Mouse (Mus musculus): ENCODE measurements around the gene Svs6. TPM values are rescaled to one million over a fixed set of nuclear protein-coding genes. Genes with fewer than 3 reads are reported as not detected.
"Not testable (repeated sequence)": the region's sequence is repeated elsewhere in the genome, so short reads cannot be mapped to it uniquely, and the experiment has no call there.

Gene Svs6
- polyA plus RNA-seq, 1 experiment from 2014 or later = not detected

- H3K36me3 ChIP-seq (replicated peaks; ENCODE audit: insufficient read depth, low read length); H3K9ac ChIP-seq (replicated peaks); H3K27ac ChIP-seq (ENCODE audit: low read depth); ATAC-seq; DNase-seq; H3K27me3 ChIP-seq (ENCODE audit: insufficient read depth, low read length); H3K4me2 ChIP-seq (ENCODE audit: low read depth, low read length); H3K4me1 ChIP-seq (ENCODE audit: insufficient read depth); H3K9me3 ChIP-seq (ENCODE audit: low read length); H3K4me3 ChIP-seq (ENCODE audit: low read depth, low read length): not testable (repeated sequence)
- peak; percentile 29 for TF ChIP-seq CTCF (IDR thresholded peaks at IDR 0.05; ENCODE audit: low read depth)
- 83% methylated on average over 1 of the region's 1 CpGs for WGBS (ENCODE audit: insufficient replicate concordance)
Observed at GRCm38 (mm10) chr2:164343732-164344131, 27.2 kb downstream of the Svs6 start.

DNA sequence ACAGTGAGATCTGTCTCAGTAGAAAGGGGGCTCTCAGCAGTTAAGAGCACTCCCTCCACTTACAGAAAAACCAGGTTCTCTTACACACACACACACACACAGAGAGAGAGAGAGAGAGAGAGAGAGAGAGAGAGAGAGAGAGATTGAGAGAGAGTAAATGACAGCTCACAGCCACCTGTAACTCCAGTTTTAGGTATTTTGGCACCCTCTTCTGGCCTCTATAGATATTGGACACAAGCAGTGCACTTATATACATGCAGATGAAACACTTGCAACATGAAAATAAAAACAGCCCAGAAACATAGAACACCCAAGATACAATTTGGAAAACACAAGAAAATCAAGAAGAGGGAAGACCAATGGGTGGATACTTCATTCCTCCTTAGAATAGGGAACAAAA, 31.1 kb downstream of the Svs6 start:
- not testable (repeated sequence) for H3K9ac ChIP-seq (replicated peaks); DNase-seq; H3K9me3 ChIP-seq (ENCODE audit: low read length); H3K27me3 ChIP-seq (ENCODE audit: insufficient read depth, low read length); H3K36me3 ChIP-seq (replicated peaks; ENCODE audit: insufficient read depth, low read length); ATAC-seq; H3K4me2 ChIP-seq (ENCODE audit: low read depth, low read length); H3K27ac ChIP-seq (ENCODE audit: low read depth); H3K4me3 ChIP-seq (ENCODE audit: low read depth, low read length); H3K4me1 ChIP-seq (ENCODE audit: insufficient read depth)
- TF ChIP-seq CTCF (IDR thresholded peaks at IDR 0.05; ENCODE audit: low read depth) = 0 out of 2 replicates have a peak, but pooled peaks have one; percentile 20

- H3K4me2 ChIP-seq (ENCODE audit: low read depth, low read length) = no peak overlapping the region
- H3K9me3 ChIP-seq (ENCODE audit: low read length) = no peaks in the 10 kb centered on the region
- no peak for TF ChIP-seq EP300 (IDR thresholded peaks at IDR 0.05; ENCODE audit: low read depth)
- peak; percentile 65 for TF ChIP-seq CTCF (IDR thresholded peaks at IDR 0.05; ENCODE audit: low read depth)
- no peaks in the 10 kb centered on the region for H3K4me1 ChIP-seq (ENCODE audit: insufficient read depth)
- no peaks in the 10 kb centered on the region for H3K27me3 ChIP-seq (ENCODE audit: insufficient read depth, low read length)
- H3K9ac ChIP-seq (replicated peaks) = no peak overlapping the region
- no peak for ATAC-seq
- H3K4me3 ChIP-seq (ENCODE audit: low read depth, low read length) = no peak overlapping the region
- 79% methylated on average over 3 of the region's 3 CpGs for WGBS (ENCODE audit: insufficient replicate concordance)
- peak; percentile 53 for DNase-seq
- H3K27ac ChIP-seq (ENCODE audit: low read depth) = no peak overlapping the region
- no peaks in the 10 kb centered on the region for H3K36me3 ChIP-seq (replicated peaks; ENCODE audit: insufficient read depth, low read length)
Observed at GRCm38 (mm10) chr2:164348980-164349379, 32.4 kb downstream of the Svs6 start.

- no peak for DNase-seq
- no peaks in the 10 kb centered on the region for H3K36me3 ChIP-seq (replicated peaks; ENCODE audit: insufficient read depth, low read length)
- H3K4me2 ChIP-seq (ENCODE audit: low read depth, low read length) = no peak overlapping the region
- H3K9ac ChIP-seq (replicated peaks) = no peak overlapping the region
- no peak for TF ChIP-seq EP300 (IDR thresholded peaks at IDR 0.05; ENCODE audit: low read depth)
- TF ChIP-seq CTCF (IDR thresholded peaks at IDR 0.05; ENCODE audit: low read depth) = no peak
- H3K4me1 ChIP-seq (ENCODE audit: insufficient read depth) = no peaks in the 10 kb centered on the region
- no peak overlapping the region for H3K27ac ChIP-seq (ENCODE audit: low read depth)
- 68% methylated on average over 3 of the region's 3 CpGs for WGBS (ENCODE audit: insufficient replicate concordance)
- H3K9me3 ChIP-seq (ENCODE audit: low read length) = no peaks in the 10 kb centered on the region
- no peaks in the 10 kb centered on the region for H3K27me3 ChIP-seq (ENCODE audit: insufficient read depth, low read length)
- no peak for ATAC-seq
- no peak overlapping the region for H3K4me3 ChIP-seq (ENCODE audit: low read depth, low read length)
Observed at GRCm38 (mm10) chr2:164352697-164353096, 36.1 kb downstream of the Svs6 start.

DNA sequence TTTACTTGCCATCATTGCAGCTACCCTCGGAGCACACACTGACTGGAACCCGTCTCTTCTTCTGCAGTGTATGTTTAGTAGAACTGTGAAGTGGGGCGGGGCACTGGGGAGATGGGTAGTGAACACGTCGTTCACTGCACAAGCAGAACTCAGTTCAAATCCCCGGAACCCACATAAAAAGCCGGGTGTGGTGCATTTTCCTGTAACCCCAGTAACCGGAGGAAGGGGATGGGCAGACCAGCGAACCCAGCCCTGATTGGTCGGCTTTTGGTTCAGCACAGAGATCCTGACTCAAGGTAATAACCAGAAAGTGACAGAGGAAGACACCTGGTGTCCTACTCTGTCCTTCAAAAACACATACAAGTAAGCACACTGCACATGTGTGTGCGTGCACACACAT, 36.8 kb downstream of the Svs6 start:
- TF ChIP-seq CTCF (IDR thresholded peaks at IDR 0.05; ENCODE audit: low read depth) = no peak
- TF ChIP-seq EP300 (IDR thresholded peaks at IDR 0.05; ENCODE audit: low read depth) = no peak
- H3K4me2 ChIP-seq (ENCODE audit: low read depth, low read length) = no peak overlapping the region
- ATAC-seq (no peak), DNase-seq (no peak)
- H3K9me3 ChIP-seq (ENCODE audit: low read length) = no peaks in the 10 kb centered on the region
- no peak overlapping the region for H3K9ac ChIP-seq (replicated peaks)
- no peak overlapping the region for H3K4me3 ChIP-seq (ENCODE audit: low read depth, low read length)
- H3K27ac ChIP-seq (ENCODE audit: low read depth) = no peak overlapping the region
- H3K4me1 ChIP-seq (ENCODE audit: insufficient read depth) = no peaks in the 10 kb centered on the region
- H3K36me3 ChIP-seq (replicated peaks; ENCODE audit: insufficient read depth, low read length) = no peaks in the 10 kb centered on the region
- WGBS (ENCODE audit: insufficient replicate concordance) = 77% methylated on average over 11 of the region's 11 CpGs
- H3K27me3 ChIP-seq (ENCODE audit: insufficient read depth, low read length) = no peaks in the 10 kb centered on the region

- 0 out of 2 replicates have a peak overlapping the region, but pooled peaks have one; percentile 22 for H3K4me2 ChIP-seq (ENCODE audit: low read depth, low read length)
- H3K4me1 ChIP-seq (ENCODE audit: insufficient read depth) = peaks cover 3% of the 10 kb centered on the region; the same call in 1 of the 2 replicates
- DNase-seq (peak; percentile 50), ATAC-seq (no peak)
- 54% methylated on average over 11 of the region's 11 CpGs for WGBS (ENCODE audit: insufficient replicate concordance)
- H3K27ac ChIP-seq (ENCODE audit: low read depth) = no peak overlapping the region
- no peak overlapping the region for H3K9ac ChIP-seq (replicated peaks)
- H3K9me3 ChIP-seq (ENCODE audit: low read length) = no peaks in the 10 kb centered on the region
- H3K36me3 ChIP-seq (replicated peaks; ENCODE audit: insufficient read depth, low read length) = no peaks in the 10 kb centered on the region
- no peak for TF ChIP-seq EP300 (IDR thresholded peaks at IDR 0.05; ENCODE audit: low read depth)
- TF ChIP-seq CTCF (IDR thresholded peaks at IDR 0.05; ENCODE audit: low read depth) = no peak
- H3K4me3 ChIP-seq (ENCODE audit: low read depth, low read length) = no peak overlapping the region
- no peaks in the 10 kb centered on the region for H3K27me3 ChIP-seq (ENCODE audit: insufficient read depth, low read length)
Observed at GRCm38 (mm10) chr2:164356177-164356967, 39.8 kb downstream of the Svs6 start.
